Mouse (Mus musculus) heart, postnatal 14 days (tissue): ENCODE results near the gene Aldh3a2. TPM values are rescaled to one million over a fixed set of nuclear protein-coding genes. Genes with fewer than 3 reads are reported as not detected.
"Not testable (repeated sequence)": the region's sequence is repeated elsewhere in the genome, so short reads cannot be mapped to it uniquely, and the experiment has no call there.

Experiments used
- DNase-seq, 2 experiments: peaks; one replicate each; pipeline ENCODE4 v3.0.0; 2021 to 2022
- intact Hi-C: fragments of 180-260 bp; cut with DNase I; formaldehyde crosslinking; loops from one replicate; pipeline ENCODE4 v1.15.1; 2025
- total RNA-seq, 2 experiments: library from RNA; stranded (reverse); gene quantifications; 2 replicates each; pipeline ENCODE4 v1.2.3; 2021

The Aldh3a2 gene
- total RNA-seq, 2 experiments from 2014 or later, result 37.3 to 38.4 TPM

DNA sequence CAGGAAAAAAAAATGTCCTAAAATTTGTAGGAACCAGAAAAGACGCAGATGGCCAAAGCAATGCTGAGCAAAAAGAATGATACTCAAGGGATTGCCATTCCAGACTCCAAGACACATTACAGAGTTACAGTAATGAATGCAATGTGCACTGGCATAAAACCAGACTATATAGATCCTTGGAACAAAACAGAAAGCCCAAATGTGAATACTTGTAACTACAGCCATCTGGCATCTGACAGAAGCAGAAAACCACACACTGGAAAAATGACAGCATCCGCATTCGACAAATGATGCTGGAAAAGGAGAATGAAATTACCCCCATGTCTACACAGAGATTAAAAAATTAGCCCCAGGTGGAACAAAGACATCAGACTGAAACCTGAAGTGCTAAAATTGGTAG, 86.9 kb downstream of the Aldh3a2 start:
- intact Hi-C loops, result no loop called here
- no peak for DNase-seq

DNA sequence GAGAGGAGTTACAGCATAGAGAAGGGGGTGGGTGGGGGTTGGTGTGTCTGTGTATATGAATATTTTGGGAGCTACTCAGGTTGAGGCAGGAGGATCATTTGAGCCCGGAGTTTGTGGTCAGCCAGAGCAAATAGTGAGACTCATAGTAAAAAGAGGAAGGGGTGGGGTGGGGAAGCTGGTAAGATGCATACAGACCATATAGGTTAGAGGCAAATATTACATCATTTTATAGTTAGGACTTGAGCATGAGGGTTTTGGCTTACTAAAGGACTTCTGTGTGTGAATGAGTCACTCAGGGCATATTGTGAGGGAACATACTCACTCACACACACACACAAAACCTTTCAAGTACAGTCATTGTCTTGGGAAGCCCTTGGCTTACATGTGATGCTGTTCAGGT, 90.9 kb downstream of the Aldh3a2 start:
- intact Hi-C loops, result no loop called here

DNA sequence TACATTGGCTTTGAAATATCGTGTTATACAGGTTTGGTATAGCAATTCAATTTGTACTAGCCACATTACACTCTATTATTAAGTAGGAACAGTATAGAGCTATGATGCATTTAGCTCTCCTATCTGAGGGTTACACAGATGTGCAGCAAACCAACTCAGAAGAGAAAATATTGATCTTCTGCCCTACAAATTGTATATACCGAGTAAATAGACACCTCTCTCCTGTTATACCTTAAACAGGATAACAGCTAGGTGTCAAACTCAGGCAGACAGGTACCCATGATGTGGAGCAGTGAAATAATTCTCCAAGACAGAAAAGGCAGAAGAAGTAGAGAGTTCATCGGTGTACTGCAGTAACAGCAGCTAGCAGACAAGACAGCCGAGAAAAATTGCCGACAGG, 91.5 kb downstream of the Aldh3a2 start:
- intact Hi-C loops, result no loop called here

More for the DNA sequence above, 90.9 kb downstream of the Aldh3a2 start:
- DNase-seq, result no peak

DNA sequence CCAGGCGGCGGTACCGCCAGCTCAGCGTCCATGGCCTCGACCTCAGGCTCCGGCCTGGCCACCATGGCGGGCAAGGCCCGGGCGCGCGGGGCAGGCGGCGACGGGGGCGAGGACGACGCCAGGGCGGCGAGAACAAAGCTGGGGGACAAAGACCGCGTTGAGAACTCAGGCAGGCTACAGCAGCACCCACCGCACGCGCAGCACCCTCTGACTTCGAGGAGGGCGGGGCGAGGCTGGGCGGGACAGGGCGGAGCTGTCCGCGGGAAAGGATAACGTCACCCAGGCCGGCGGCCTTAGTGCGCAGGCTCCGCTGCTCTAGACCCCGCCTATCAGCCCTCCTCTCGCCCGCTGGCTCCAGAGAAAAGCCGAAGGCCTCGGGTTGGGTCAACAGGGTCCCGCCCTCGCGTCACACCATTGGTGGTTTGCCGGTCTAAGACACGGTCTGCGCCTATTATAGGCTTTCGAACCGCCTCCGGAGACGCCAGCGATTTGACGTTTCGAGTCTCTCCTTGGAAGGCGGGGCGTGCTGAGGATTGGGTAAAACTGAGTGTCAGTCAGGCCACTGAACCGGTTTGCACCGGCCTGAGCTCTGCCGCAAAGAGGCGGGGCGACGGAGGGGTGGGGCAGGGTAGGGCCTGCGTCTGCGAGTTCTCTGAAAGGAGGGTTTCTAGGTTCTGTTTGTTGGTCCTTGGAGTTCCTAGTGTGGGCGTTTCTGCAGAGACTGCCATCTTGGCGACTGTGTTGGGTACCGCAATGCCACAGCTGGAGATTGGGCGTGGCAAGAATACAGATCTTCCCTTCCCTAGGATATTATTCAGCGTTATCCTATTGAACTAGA, 92.2 kb downstream of the Aldh3a2 start, which contains the start of gene Usp22:
Usp22 (minus strand) TSS at position 235 of the 838 bp plus-strand sequence.
- peak; percentile 98 for DNase-seq
- intact Hi-C loops, result no loop called here

More for the DNA sequence above, 91.5 kb downstream of the Aldh3a2 start:
- DNase-seq, result no peak

DNA sequence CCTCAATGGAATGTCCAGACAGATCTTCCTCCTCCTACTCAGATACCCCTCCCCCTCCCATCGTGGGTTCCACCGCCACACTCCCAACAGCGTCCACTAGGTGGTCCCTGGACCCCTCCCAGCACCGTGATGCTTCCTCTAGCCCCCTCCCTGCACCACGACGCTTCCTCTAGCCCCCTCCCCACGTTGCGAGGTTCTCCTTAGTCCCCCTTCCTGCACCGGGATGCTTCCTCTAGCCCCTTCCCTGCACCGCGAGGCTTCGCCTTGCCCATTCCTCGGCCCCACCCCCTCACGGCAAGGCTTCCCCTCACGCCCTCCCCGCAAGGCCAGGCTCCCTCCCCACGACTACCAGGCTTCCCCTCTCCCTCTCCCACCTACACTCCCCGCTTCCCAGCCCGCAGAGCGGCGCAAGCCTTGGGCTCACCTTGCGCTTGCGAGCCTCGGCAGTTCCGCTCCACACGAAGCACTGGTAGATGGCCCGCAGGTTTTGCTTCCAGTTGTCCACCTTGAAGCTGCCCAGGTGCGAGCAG, 92.9 kb downstream of the Aldh3a2 start:
- intact Hi-C loops, result no loop called here
- peak; percentile 60 to 67 for DNase-seq

DNA sequence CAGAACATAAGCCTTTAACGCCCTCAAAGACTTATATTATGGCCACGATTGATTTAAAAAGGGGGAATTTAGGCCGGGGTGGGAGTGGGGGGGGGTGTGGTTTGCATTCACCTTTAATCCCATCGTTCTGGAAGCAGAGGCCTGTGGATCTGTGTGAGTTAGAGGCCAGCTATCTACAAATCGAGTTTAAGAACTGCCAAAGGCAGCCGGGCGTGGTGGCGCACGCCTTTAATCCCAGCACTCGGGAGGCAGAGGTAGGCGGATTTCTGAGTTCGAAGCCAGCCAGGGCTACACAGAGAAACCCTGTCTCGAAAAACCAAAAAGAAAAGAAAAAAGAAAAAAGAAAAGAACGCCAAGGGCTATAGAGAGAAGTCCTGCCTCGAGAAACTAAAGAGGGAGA, 93.8 kb downstream of the Aldh3a2 start:
- intact Hi-C loops, DNase-seq: not testable (repeated sequence)

Other genes starting within 250 kb of the Aldh3a2 start
- 10 to 100 TPM; 27.5 to 29.0 TPM for gene Kcnj12, start 244.9 kb downstream of the Aldh3a2 start, total RNA-seq
- 1 to 10 TPM in 1 of 2 experiments, under 1 TPM in 1; 0.91 to 1.1 TPM for gene Tnfrsf13b, start 140.7 kb downstream of the Aldh3a2 start, total RNA-seq
- 10 to 100 TPM; 37.6 to 38.9 TPM for gene Usp22, start 92.4 kb downstream of the Aldh3a2 start, total RNA-seq
- 1 to 10 TPM in 1 of 2 experiments, under 1 TPM in 1; 0.41 to 2.2 TPM for gene Aldh3a1, start 59.9 kb downstream of the Aldh3a2 start, total RNA-seq
- gene Slc47a2, start 75.4 kb upstream of the Aldh3a2 start, total RNA-seq, result not detected
- gene Slc47a1, start 110.9 kb upstream of the Aldh3a2 start, total RNA-seq, result 10 to 100 TPM; 25.8 to 31.2 TPM
- gene Rnf112, start 186.7 kb upstream of the Aldh3a2 start, total RNA-seq, result under 1 TPM; 0.17 to 0.34 TPM
- gene Mfap4, start 218.0 kb upstream of the Aldh3a2 start, total RNA-seq, result 100 to 1,000 TPM; 112 to 142 TPM
- 1 to 10 TPM; 8.9 to 9.7 TPM for gene Mapk7, start 226.9 kb upstream of the Aldh3a2 start, total RNA-seq
- gene B9d1, start 237.7 kb upstream of the Aldh3a2 start, total RNA-seq, result 10 to 100 TPM in 1 of 2 experiments, 1 to 10 TPM in 1; 9.4 to 11.1 TPM